Mouse (Mus musculus): Measurements from ENCODE around the gene Mettl5.

DNA sequence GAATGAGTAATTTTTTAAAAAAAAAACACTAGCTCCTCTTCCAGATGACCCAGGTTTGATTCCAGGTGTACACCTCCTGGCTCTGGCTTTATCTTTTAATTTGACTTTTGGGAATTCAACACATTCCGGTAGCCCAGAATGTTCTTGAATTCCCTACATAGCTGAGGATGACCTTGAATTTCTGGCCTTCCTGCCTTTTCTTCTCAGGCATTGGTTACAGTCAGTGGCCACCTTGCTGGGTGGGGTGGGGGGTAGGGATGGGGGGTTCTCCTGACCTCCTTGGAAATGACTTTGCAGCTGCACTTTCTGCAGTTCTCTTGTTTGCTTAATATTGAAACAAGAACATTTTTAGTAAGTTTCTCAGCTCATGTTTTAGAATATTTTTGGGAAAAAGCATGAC, 7.7 kb upstream of the Mettl5 start:
- TF ChIP-seq POLR2A (IDR thresholded peaks at IDR 0.05; ENCODE audit: insufficient read depth, low read length) = no peak
- no peak for TF ChIP-seq CTCF (IDR thresholded peaks at IDR 0.05; ENCODE audit: low read depth, low read length)

Data from ES-Bruce4 (cell line).